Mouse (Mus musculus) forebrain, embryonic 12.5 days (tissue): ENCODE measurements around the gene Sema4f. TPM values are rescaled to one million over a fixed set of nuclear protein-coding genes. Genes with fewer than 3 reads are reported as not detected.

Source experiments
- polyA plus RNA-seq: library from polyadenylated mRNA; unstranded; fragments of >200 nt; fragmentation: Nextera tagmentation; extraction: Ambion mirVana; gene quantifications from 2 replicates; pipeline ENCODE4 v1.2.1, GENCODE M21; 2016

Sema4f gene
- polyA plus RNA-seq, 1 experiment from 2014 or later = 4.6 TPM

Other genes with a start within 250 kb of the Sema4f start
- gene Pole4, start 234.4 kb downstream of the Sema4f start, polyA plus RNA-seq = 91.2 and 91.3 TPM in 2 replicates
- gene Hk2, start 165.3 kb downstream of the Sema4f start, polyA plus RNA-seq = 16.4 and 21.5 TPM in 2 replicates
- gene M1ap, start 7.1 kb upstream of the Sema4f start, polyA plus RNA-seq = not detected in 2 replicates
- 4.9 and 5.4 TPM in 2 replicates for gene Dok1, start 93.7 kb upstream of the Sema4f start, polyA plus RNA-seq
- gene Loxl3, start 94.4 kb upstream of the Sema4f start, polyA plus RNA-seq = 6.2 and 8.0 TPM in 2 replicates
- gene Aup1, start 114.8 kb upstream of the Sema4f start, polyA plus RNA-seq = 137 and 142 TPM in 2 replicates
- gene Htra2, start 115.5 kb upstream of the Sema4f start, polyA plus RNA-seq = 64.3 and 65.9 TPM in 2 replicates
- 0.63 and 0.88 TPM in 2 replicates for gene Dqx1, start 118.1 kb upstream of the Sema4f start, polyA plus RNA-seq
- not detected in 2 replicates for gene Tlx2, start 130.5 kb upstream of the Sema4f start, polyA plus RNA-seq
- gene Pcgf1, start 138.1 kb upstream of the Sema4f start, polyA plus RNA-seq = 36.3 and 37.0 TPM in 2 replicates
- gene Lbx2, start 146.6 kb upstream of the Sema4f start, polyA plus RNA-seq = 0.27 TPM in 1 of 2 replicates, not detected in the other
- gene Ccdc142, start 161.8 kb upstream of the Sema4f start, polyA plus RNA-seq = 2.6 and 3.4 TPM in 2 replicates
- 3.4 and 3.7 TPM in 2 replicates for gene Gm42688, start 161.8 kb upstream of the Sema4f start, polyA plus RNA-seq
- gene Mrpl53, start 169.3 kb upstream of the Sema4f start, polyA plus RNA-seq = 117 TPM in 2 replicates
- gene Mogs, start 175.7 kb upstream of the Sema4f start, polyA plus RNA-seq = 37.4 and 38.6 TPM in 2 replicates
- 202 and 219 TPM in 2 replicates for gene Wbp1, start 181.8 kb upstream of the Sema4f start, polyA plus RNA-seq
- gene Ino80b, start 185.7 kb upstream of the Sema4f start, polyA plus RNA-seq = 19.0 and 20.6 TPM in 2 replicates
- 19.9 and 20.1 TPM in 2 replicates for gene Rtkn, start 195.7 kb upstream of the Sema4f start, polyA plus RNA-seq
- 12.5 and 15.4 TPM in 2 replicates for gene Wdr54, start 216.6 kb upstream of the Sema4f start, polyA plus RNA-seq
- 1.8 and 2.7 TPM in 2 replicates for gene 1700003E16Rik, start 216.6 kb upstream of the Sema4f start, polyA plus RNA-seq
- 128 and 137 TPM in 2 replicates for gene Dctn1, start 226.2 kb upstream of the Sema4f start, polyA plus RNA-seq